Mouse (Mus musculus) c-Kit-positive CD71-positive TER-119-negative erythroid progenitor cells, embryonic 14.5 days (primary cell): Measurements from ENCODE around the gene Nme9.
A peak's percentile ranks its signal among the peaks of the same experiment; 100 is the strongest.

Experiments
- DNase-seq: peaks from one replicate; pipeline ENCODE4 v3.0.0-alpha.2; 2013; ENCODE audit warnings: low read depth

Nme9 gene

GRCm38 (mm10) chr9:99451161-99451560, at the start of gene Nme9:
Nme9 (plus strand) TSS chr9:99451475.
- DNase-seq, result no peak

DNA sequence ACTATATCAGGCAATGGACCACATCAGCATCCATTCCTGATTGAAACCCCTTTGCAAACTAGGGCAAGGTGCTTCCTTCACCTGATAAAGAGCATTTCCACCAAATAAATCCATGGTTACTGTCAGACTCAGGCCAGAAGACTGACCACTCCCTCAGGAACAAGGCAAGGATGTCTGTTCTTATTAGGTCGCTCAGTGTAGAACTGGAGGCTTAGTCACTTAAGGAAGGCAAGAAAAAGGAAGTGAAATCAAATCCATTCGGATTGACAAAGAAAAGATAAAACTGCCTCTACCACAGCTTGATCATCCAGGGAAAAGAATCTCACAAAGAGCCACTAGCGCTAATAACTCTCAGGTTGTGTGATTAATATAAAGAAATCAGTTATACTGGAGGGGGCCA, 42.0 kb upstream of the Nme9 start:
- no peak for DNase-seq

DNA sequence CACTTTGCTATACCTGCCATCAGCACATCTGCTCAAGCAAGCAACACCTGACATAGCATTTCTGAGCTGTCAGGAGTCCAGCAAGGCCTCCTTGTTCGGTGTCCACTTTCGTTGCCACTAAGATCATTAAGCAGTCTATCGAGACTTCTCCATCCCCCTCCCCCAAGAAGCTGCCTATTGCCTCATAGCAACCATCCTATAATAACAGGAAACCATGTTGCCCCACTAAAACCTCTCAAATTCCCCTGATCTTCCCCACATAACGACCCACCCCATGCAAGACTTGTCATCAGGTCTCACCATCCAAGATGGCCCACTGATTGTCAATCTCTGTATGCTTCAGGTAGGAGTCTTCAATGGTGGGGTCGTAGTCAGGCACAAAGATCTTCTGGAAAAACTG, 40.2 kb upstream of the Nme9 start:
- DNase-seq, result no peak

- no peak for DNase-seq
Measured at GRCm38 (mm10) chr9:99411785-99412184, 39.5 kb upstream of the Nme9 start.

GRCm38 (mm10) chr9:99416809-99417208, 34.5 kb upstream of the Nme9 start:
- DNase-seq, result no peak

- DNase-seq, result no peak
Measured at GRCm38 (mm10) chr9:99417288-99417846, 33.9 kb upstream of the Nme9 start.

DNA sequence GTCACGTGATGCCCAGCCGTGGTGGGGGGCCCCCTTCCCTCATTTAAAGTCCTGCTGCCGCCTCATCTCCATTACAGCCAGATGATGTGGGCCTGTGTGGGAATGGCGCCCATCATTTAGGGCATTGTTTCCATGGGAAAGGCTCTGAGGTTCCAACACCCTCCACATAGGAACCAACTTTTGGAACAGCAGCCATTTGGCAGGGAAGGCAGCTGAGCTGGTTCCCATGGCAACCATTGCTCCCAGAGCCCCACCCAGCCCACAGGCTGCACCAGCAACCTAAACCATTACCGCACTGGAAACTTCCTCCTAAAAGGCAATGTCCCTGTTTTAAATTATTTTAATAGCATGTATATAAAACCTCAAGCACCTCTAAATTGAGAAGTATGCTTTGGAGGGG, 32.9 kb upstream of the Nme9 start:
- no peak for DNase-seq

DNA sequence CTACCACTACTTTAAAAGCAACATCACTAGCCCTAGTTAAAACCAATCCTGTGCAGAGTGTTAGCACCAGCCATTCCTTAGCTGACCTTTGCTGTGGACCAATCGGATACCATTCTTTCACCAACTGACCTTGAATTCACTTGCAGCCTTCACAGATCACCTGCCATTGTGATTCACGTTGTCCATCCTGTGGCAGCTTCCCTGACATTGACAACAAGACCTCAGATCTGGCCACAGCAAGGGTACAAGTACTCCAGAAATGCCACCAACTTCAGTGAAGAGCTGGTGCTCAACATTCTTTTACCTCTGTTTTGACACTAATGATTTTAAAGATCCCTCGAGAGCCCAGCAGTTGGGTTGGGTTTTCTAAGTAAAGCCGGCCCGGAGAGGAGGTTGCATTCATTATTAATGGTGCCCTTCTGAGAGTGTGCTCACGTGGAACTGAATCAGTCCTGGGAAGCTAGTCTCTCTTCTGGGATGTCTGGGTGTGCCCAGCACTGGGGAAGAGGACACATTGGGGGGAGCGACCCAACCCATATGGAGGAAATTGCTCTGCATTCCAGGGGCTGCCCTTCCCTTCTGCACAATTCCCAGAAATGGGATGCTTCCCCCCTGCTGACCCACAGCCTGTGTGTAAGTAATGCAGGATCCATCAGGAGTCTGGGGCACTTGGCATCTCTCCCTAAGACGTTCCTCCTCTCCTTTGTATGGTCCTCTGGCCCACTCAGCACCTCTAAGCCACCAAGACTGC, 31.1 kb upstream of the Nme9 start:
- DNase-seq, result no peak

DNA sequence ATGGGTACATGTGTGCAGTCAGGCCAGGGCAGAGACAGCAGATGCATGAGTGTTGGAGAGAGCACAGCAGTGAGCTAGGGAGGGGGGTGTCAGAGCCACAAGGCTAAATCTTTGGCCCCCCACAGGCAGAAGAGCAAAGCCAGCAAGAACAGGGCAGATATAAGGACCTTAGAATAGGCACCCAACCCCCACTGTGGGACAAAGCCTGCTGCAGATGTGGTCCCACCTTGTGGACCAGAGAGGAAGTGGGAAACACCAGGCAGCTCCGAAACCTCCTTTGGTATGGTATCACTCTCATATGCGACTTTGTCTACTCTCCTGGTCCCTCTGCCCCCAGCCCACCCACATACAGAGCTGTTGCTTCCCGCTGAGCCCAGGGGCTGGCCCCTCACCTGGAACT, 29.4 kb upstream of the Nme9 start:
- no peak for DNase-seq

- no peak for DNase-seq
Measured at GRCm38 (mm10) chr9:99423692-99424573, 27.3 kb upstream of the Nme9 start.

DNA sequence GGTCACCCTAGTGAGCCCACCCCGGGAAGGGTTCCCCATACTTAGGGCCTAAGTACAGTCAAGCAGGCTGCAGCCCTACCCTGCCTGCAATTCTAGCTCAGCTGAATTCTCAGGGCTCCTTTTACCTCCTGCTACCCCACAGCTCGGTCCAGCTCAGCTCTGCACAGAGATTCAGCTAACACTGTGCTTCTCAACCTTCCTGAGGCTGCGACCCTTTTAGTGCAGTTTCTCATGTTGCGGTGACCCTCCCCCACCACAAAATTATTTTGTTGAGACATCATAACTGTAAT, 26.8 kb upstream of the Nme9 start:
- DNase-seq, result no peak

DNA sequence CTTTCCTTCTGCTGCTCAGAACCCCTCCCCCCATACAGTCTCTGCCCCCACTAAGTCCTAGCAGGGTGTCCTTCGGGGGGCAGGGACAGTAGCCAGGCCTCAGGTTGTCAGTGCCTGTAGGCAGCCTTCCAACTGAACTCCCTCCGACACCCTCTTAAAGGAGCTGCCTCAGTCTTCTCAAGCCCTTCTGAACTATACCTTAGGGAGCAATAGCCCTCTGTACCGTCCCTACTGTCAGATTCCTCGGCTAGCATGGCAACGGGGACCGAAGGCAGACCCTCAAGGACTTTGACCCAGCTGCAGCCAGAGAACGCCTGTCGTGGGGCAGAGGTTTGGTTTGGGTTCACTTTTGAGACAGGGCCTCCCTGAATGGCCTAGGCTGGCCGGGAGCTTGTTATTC, 26.0 kb upstream of the Nme9 start:
- DNase-seq, result no peak

GRCm38 (mm10) chr9:99428601-99429331, 22.5 kb upstream of the Nme9 start:
- DNase-seq, result no peak

GRCm38 (mm10) chr9:99429845-99430244, 21.4 kb upstream of the Nme9 start:
- no peak for DNase-seq

GRCm38 (mm10) chr9:99430806-99431205, 20.5 kb upstream of the Nme9 start:
- DNase-seq, result no peak

- DNase-seq, result no peak
Measured at GRCm38 (mm10) chr9:99431346-99431745, 19.9 kb upstream of the Nme9 start.

DNA sequence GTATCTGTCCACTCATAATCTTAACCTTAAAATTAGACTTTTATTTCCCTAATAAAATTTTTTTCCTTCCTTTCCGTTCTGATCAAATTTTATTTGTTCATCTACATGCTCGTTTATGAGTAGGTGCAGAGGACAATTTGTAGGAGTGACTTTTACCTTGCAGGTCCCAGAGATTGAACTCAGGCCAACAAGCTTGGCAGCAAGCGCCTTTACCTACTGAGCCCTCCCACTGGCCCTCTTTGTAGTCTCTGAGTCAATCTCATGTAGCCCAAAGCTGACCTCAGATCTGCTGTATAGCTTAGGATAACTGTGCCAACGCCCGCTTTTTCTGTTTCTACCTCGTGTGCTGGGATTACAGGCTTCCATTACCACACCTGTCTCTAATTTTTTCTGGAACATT, 19.3 kb upstream of the Nme9 start:
- DNase-seq, result no peak

- DNase-seq, result peak; percentile 45
Measured at GRCm38 (mm10) chr9:99432478-99432877, 18.8 kb upstream of the Nme9 start.

- no peak for DNase-seq
Measured at GRCm38 (mm10) chr9:99434892-99435618, 16.2 kb upstream of the Nme9 start.

GRCm38 (mm10) chr9:99435619-99436181, 15.6 kb upstream of the Nme9 start:
- no peak for DNase-seq

DNA sequence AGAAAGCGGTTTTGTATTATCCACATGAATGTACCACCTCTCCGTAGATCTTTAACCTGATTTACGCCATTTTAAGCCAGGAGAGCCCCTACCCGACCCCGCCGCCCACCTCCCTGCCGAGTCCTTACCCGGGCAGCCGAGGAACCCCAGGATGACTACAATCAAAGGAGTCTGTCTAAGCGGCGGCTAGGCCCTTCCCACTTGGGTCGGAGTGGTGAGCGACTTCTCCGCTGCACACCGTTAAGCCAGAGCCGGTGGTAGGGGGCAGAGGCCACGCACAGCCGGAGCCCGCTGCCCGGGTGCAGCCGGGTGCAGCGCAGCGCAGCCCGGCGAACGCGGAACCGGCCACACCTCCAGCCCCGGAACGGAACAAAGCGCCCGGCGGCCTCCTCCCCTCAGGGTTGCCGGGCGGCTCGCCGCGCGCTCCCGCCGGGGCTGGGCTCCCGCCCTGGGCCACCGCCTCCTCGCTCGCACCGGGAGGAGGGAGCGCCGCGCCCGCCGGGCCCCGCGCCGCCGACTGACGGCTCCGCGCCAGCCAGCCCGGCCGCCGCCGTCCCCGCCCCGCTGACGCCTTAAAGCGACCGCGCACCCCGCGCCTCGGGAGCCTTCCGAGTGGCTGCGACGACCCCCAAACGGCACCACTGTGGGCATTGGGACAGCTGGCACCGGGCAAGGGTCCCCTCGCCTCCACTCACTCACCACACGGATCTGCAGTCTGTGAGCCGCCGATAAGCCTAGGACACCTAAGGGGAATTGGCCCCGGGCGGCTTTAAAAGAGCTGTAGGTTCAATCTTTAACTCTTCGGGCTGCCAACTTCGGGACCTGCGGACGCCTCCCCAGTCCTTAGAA, 14.9 kb upstream of the Nme9 start:
- DNase-seq, result peak; percentile 31
